Mouse (Mus musculus) liver, embryonic 14.5 days (tissue): Measurements from ENCODE around the gene Dctn3. TPM values are rescaled to one million over a fixed set of nuclear protein-coding genes. Genes with fewer than 3 reads are reported as not detected.
"Not testable (repeated sequence)": the region's sequence is repeated elsewhere in the genome, so short reads cannot be mapped to it uniquely, and the experiment has no call there.

Experiments used
- ATAC-seq: fragments of 200-750 bp; cut with Nextera tagmentation; 2 replicates; pipeline ENCODE4 v1.8.0; 2017; ENCODE audit warnings: moderate number of reproducible peaks, mild to moderate bottlenecking, moderate library complexity; ENCODE audit not compliant: insufficient read depth
- DNase-seq, 3 experiments: peaks; one replicate each; pipeline ENCODE4 v3.0.0-alpha.2; 2012 to 2013; ENCODE audit warnings: low read depth in 3 of 3, low spot score in 3 of 3
- H3K27ac ChIP-seq: fragments of 300-500 bp; sonication (generic); 2 replicates; pipeline ENCODE4 v1.5.1; 2014; ENCODE audit warnings: moderate library complexity, mild to moderate bottlenecking, control low read depth, inconsistent platforms
- H3K27me3 ChIP-seq: fragments of 300-500 bp; sonication (generic); 2 replicates; pipeline ENCODE4 v1.6.1; 2014; ENCODE audit warnings: mild to moderate bottlenecking, low read length, moderate library complexity; ENCODE audit not compliant: control insufficient read depth, insufficient read depth
- H3K36me3 ChIP-seq: fragments of 300-500 bp; sonication (generic); replicated peaks from 2 replicates; pipeline ENCODE4 v1.6.1; 2014; ENCODE audit warnings: low read depth; ENCODE audit not compliant: control insufficient read depth, insufficient read depth
- H3K4me1 ChIP-seq, 2 experiments: fragments of 200-500 bp in 1 of 2; fragments of 300-500 bp in 1 of 2; sonication (generic) in 1 of 2; replicated peaks; 2 replicates each; pipeline ENCODE4 v1.6.1; 2012 to 2014; ENCODE audit warnings: antibody characterized with exemption in 1 of 2, inconsistent platforms in 1 of 2, low read length in 1 of 2; ENCODE audit not compliant: control insufficient read depth in 2 of 2, insufficient read depth in 2 of 2
- H3K4me2 ChIP-seq: fragments of 300-500 bp; sonication (generic); 2 replicates; pipeline ENCODE4 v1.6.1; 2014; ENCODE audit warnings: low read depth, mild to moderate bottlenecking, control low read depth, moderate library complexity
- H3K4me3 ChIP-seq, 2 experiments: fragments of 200-500 bp in 1 of 2; fragments of 300-500 bp in 1 of 2; sonication (generic) in 1 of 2; 2 replicates each; pipeline ENCODE4 v1.5.1; 2012 to 2014; ENCODE audit warnings: low read depth in 2 of 2, low read length in 2 of 2, mild to moderate bottlenecking in 2 of 2, control low read depth in 1 of 2, inconsistent platforms in 1 of 2, moderate library complexity in 1 of 2; ENCODE audit not compliant: insufficient read depth in 1 of 2
- H3K9ac ChIP-seq: fragments of 300-500 bp; sonication (generic); replicated peaks from 2 replicates; pipeline ENCODE4 v1.6.1; 2014; ENCODE audit warnings: mild to moderate bottlenecking, control low read depth, moderate library complexity
- H3K9me3 ChIP-seq: fragments of 300-500 bp; sonication (generic); 2 replicates; pipeline ENCODE4 v1.6.1; 2016; ENCODE audit warnings: low read length, mixed read lengths; ENCODE audit not compliant: control insufficient read depth
- CTCF ChIP-seq: IDR thresholded peaks from 2 replicates; pipeline ENCODE4 v1.5.1; 2016; ENCODE audit warnings: antibody characterized with exemption, low read depth, control low read depth
- WGBS: fragments of 180-500 bp; shearing (Covaris S2); extraction: QIAGEN DNeasy Blood & Tissue Kit; methylation state at CpG from one replicate; pipeline ENCODE4 v1.1.7; 2014; ENCODE audit not compliant: insufficient replicate concordance; 5-methylcytosine and 5-hydroxymethylcytosine counted together
- polyA plus RNA-seq, 2 experiments: library from polyadenylated mRNA; depleted of rRNA in 1 of 2; stranded (reverse) in 1 of 2; unstranded in 1 of 2; fragments of >200 nt; fragmentation: Nextera tagmentation in 1 of 2; extraction: Ambion mirVana in 1 of 2; gene quantifications; 2 replicates each; pipeline versions ENCODE4 v1.2.1 to v1.2.3; 2012 to 2014

Gene Dctn3
- polyA plus RNA-seq, 2 experiments = 39.8 to 63.9 TPM

GRCm38 (mm10) chr4:41696930-41697841 is 25.8 kb downstream of the Dctn3 start, which contains the start of gene Cntfr:
TSS of gene Cntfr (minus strand) at chr4:41697089.
- H3K4me3 ChIP-seq, ATAC-seq, H3K9ac ChIP-seq, H3K4me1 ChIP-seq, H3K27me3 ChIP-seq, H3K27ac ChIP-seq, H3K9me3 ChIP-seq, H3K36me3 ChIP-seq, H3K4me2 ChIP-seq: not testable (repeated sequence)
- peak in 1 of 3 experiments; percentile 20 for DNase-seq
- TF ChIP-seq CTCF = peak; percentile 81
- WGBS = 9% methylated on average over 31 of the region's 40 CpGs

- not testable (repeated sequence) for ATAC-seq, DNase-seq, H3K27me3 ChIP-seq, H3K9me3 ChIP-seq, H3K4me2 ChIP-seq, H3K4me3 ChIP-seq, H3K9ac ChIP-seq, H3K4me1 ChIP-seq, H3K36me3 ChIP-seq, H3K27ac ChIP-seq
- WGBS = 6% methylated on average over 13 of the region's 15 CpGs
Measured at GRCm38 (mm10) chr4:41696452-41696851, 26.5 kb downstream of the Dctn3 start.

GRCm38 (mm10) chr4:41695800-41696199 is 27.2 kb downstream of the Dctn3 start:
- not testable (repeated sequence) for H3K4me2 ChIP-seq, H3K4me1 ChIP-seq, H3K9ac ChIP-seq, ATAC-seq, H3K36me3 ChIP-seq, H3K27me3 ChIP-seq, DNase-seq, H3K4me3 ChIP-seq, H3K9me3 ChIP-seq, H3K27ac ChIP-seq
- WGBS = 3% methylated on average over 12 of the region's 38 CpGs

DNA sequence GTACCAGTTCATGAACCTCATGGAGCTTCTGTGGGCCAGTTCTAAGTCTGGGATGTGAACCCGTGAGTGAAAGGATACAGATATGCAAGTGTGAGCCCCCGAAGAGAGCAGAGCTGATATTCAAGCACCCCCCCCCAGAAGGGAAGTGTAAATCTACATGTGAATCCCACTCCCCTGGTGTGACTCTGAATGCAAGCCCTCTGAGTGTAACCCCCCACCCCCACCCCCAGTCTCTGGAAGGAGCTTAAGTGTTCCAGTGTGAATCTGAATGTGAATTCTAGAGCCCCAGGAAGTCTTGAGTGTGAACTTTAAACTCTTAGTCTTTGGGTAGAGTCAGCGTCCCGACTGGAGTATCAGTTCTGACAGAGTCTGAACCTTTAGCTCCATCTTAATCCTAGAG is 29.5 kb downstream of the Dctn3 start:
- H3K9me3 ChIP-seq, H3K4me2 ChIP-seq, H3K27me3 ChIP-seq, DNase-seq, H3K4me3 ChIP-seq, H3K36me3 ChIP-seq, H3K4me1 ChIP-seq, H3K9ac ChIP-seq, H3K27ac ChIP-seq, ATAC-seq: not testable (repeated sequence)
- 4% methylated on average over 4 of the region's 4 CpGs for WGBS

- not testable (repeated sequence) for H3K9me3 ChIP-seq, H3K27me3 ChIP-seq, H3K4me2 ChIP-seq, H3K4me1 ChIP-seq, H3K9ac ChIP-seq, DNase-seq, H3K27ac ChIP-seq, H3K4me3 ChIP-seq, ATAC-seq, H3K36me3 ChIP-seq
- WGBS = no CpG with 5 or more reads among the region's 4 CpGs
Measured at GRCm38 (mm10) chr4:41690014-41690413, 33.0 kb downstream of the Dctn3 start.

GRCm38 (mm10) chr4:41688562-41688961 is 34.4 kb downstream of the Dctn3 start:
- not testable (repeated sequence) for DNase-seq, H3K36me3 ChIP-seq, ATAC-seq, H3K9me3 ChIP-seq, H3K4me1 ChIP-seq, H3K27ac ChIP-seq, H3K4me3 ChIP-seq, H3K27me3 ChIP-seq, H3K4me2 ChIP-seq, H3K9ac ChIP-seq
- 67% methylated on average over 1 of the region's 1 CpGs for WGBS

GRCm38 (mm10) chr4:41685882-41686492 is 37.0 kb downstream of the Dctn3 start:
- 21% methylated on average over 10 of the region's 10 CpGs for WGBS
- peaks cover 13% of the 10 kb centered on the region for H3K27me3 ChIP-seq
- H3K27ac ChIP-seq, H3K9me3 ChIP-seq, H3K4me2 ChIP-seq, ATAC-seq, H3K9ac ChIP-seq, DNase-seq, H3K4me1 ChIP-seq, H3K4me3 ChIP-seq, H3K36me3 ChIP-seq: not testable (repeated sequence)
